Mouse (Mus musculus) heart, adult 8-10 months (tissue): Measurements from ENCODE around the gene Dbh. TPM values are rescaled to one million over a fixed set of nuclear protein-coding genes. Genes with fewer than 3 reads are reported as not detected.
A peak's percentile ranks its signal among the peaks of the same experiment; 100 is the strongest.

Experiments used
- DNase-seq: peaks from one replicate; pipeline ENCODE4 v3.0.0; 2022; ENCODE audit warnings: low spot score
- total RNA-seq, 4 experiments: library from RNA; stranded (reverse); gene quantifications; 2 replicates each; pipeline ENCODE4 v1.2.4; 2022

The Dbh gene
- total RNA-seq = 1 to 10 TPM; 1.5 to 3.4 (median 1.8) TPM

DNA sequence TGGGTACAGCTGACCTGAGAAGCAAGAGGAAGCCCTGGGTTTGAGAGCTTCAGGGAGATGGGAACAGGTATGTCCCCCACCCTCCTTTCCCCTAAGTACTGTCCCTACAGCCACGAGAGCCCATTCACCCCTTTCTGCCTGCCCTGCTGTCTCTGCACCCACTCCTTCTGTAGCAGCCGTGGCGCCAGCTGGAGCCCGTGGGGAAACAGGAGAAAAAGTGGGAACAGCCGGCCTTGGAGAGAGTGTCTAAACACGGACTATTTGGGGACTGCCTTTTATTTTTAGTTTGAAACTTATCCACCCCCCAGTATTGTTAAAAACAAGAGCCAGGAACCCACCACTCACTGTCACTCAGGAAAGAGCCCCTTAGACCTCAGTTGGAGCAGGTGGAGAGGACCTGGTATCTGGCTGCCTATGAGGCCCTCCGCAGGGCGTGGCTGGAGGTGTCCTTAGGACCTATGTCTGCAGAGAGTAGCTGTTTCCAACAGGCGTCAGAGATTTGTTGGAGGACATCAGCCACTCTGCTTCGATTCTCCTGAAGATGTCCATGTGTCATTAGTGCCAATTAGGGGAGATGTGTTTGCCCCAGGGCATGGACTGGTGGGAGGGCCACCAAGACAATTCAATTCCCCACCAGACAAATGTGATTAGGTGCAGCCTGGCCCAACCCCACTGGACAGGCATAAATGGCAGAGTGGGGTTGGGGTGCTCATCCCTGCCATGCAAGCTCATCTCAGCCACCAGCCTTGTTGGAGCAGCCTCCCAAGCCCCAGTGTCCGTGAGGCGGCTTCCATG lies at the start of gene Dbh:
Gene Dbh (plus strand): TSS at position 438 of the 795 bp plus-strand sequence.
- DNase-seq = no peak

GRCm38 (mm10) chr2:27118452-27118851 lies 46.6 kb upstream of the Dbh start:
- DNase-seq = no peak

DNA sequence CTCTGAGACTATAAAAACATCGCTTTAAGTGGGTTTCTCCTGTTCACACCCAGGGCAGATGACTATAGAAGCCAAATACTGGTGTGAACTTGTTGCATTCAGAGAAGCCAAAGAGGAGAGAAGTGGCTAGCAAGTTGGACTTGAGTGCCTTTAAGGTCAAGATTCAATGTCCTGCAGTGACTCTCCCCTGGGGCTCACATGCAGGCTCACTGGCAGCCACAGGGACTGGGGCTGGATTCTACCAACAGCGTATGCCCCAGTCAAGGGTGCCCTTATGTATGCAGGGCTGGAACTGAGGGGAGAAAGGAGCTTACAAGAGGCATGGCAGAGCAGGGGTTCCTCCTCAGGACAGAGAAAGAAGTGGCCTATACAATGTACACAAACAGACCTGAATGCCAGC lies 45.3 kb upstream of the Dbh start:
- DNase-seq = no peak

DNA sequence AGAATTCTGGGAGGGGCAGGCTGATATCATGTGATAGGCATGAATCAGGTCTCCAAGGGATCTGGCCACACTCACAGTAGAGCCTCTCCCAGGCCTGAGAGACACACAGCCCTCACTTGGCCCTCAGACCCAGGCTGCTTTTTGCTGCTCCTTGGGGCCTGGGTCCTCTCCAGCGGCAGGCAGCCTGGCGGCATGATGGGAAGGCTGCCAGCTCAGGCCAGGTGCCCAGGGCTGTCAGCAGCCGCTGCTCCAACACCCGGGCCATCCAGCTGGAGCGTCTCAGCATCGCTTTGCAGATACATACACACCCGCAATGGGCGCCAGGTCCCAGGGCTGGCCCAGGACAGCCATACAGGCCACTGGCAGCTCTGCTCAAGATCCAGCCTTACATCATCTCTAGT lies 44.8 kb upstream of the Dbh start:
- DNase-seq = peak; percentile 62

GRCm38 (mm10) chr2:27121626-27122355 lies 43.2 kb upstream of the Dbh start:
- DNase-seq = no peak

DNA sequence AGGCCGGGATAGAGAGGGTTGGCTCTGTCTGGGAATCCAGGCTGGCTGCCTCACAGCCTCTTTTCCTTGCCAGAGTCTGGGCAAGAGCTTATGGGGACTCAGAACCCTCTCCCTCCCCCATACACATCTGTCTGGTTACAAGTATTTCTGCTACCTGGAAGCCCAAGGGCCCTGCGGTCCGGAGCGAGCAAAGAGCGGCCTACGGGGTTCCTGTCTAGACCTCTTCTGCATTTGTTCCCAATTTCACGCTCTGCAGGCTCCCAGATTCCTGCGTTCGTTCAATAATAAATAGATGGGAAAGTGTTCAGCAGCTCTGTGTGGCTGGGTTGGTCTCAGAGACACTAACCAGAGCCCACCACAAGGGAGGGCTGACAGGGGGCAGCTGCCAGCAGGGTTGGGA lies 42.5 kb upstream of the Dbh start:
- no peak for DNase-seq

GRCm38 (mm10) chr2:27123121-27123520 lies 41.9 kb upstream of the Dbh start:
- no peak for DNase-seq

GRCm38 (mm10) chr2:27125979-27126378 lies 39.1 kb upstream of the Dbh start:
- peak; percentile 24 for DNase-seq

DNA sequence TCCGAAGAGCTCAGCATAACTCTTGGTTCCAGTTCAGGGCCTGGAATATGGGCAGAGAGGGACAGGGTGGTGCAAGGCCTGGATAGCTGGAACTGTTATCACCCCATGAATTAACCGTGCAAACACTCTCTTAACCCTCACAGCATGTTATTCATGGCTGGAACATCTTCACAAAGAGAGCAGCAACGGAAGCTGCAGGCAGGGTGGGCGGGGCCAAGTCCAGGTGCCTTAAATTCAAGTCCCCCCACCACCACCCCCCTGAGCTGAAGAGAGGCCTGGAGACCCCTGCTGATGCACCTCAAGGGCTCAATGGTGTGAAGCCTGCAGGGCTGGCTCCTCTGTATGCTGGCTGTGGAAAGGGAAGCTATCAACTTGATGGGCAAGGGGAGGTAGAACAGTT lies 38.5 kb upstream of the Dbh start:
- no peak for DNase-seq

DNA sequence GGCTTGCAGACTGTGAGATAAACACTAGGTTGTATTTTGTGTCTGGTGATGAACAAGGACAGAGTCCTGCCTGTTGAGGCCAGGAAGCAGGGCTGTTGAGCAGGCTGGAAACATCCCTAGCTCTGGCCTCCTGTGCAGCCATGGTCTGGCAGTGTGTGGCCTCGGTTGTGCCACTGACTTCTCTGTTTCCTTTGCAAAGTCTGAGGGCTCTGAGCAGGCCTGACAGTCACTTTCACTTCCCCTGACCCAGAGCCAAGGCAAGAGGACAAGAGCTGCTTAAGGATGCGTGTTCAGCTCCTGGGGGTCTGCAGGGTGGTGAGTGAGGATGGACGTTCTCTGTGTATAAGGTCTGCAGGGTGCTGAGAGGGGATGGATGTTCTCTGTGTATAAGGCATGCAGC lies 36.0 kb upstream of the Dbh start:
- DNase-seq = no peak

GRCm38 (mm10) chr2:27135935-27136334 lies 29.1 kb upstream of the Dbh start:
- DNase-seq = no peak

DNA sequence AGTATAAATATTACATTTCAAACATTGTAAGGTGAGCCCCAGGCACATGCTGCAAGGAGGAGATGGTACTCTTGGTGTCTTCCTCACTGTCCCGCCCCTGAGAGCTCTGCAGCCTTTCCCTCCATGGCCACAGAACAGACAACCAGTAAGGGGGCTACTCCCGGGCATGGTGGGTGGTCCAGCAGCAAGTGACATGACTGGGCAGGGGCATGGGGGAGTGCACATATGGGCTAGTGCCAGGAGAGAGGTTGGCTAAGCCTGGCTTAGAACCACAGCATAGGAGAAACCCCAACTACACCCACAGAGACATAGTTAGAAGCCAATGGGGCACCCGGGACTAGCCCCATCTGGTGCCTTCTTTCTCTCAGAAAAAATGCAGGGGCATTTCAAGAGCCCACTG lies 28.7 kb upstream of the Dbh start:
- DNase-seq = no peak

- DNase-seq = no peak
These were observed 28.2 kb upstream of the Dbh start for GRCm38 (mm10) chr2:27136789-27137188.

- no peak for DNase-seq
These were observed 26.7 kb upstream of the Dbh start for GRCm38 (mm10) chr2:27138356-27138755.

DNA sequence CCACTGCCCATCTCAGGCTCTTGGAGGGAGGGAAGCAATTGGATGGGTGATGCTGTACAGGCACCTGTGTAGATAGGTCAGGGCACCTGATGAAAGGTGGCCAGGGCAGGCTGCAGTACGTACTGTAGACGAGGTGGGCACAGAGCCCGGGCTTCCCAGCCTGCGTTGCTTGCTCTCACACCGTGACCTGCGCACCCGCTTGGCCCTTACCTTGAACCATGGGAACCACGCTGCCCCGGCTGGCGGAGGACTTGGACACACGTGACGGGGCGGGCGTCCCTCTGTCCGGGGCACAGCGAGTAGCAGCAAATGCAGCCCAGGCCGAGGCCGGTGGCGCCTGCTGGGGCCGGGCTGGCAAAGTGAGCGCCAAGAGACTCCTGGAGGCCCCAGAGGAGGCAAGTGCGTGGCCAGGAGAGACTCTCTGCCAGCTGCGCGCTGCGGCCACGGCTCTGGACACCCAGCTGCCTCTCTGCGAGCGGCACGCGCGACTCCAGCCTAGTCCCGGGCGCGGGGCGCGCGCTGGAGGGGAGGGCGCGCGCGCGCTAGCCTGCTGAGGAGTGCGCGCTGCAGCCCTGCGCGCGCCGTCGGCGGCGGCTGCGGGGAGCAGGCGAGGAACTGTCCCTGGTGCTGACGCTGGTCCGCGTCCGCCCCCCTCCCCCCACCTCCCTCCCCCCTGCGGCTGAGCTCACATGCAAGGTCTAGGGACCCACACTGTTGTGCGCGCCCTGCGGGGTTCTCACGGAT lies 22.9 kb upstream of the Dbh start, which contains the start of gene Fam163b:
Gene Fam163b (minus strand): TSS at position 542 of the 744 bp plus-strand sequence.
- DNase-seq = no peak

DNA sequence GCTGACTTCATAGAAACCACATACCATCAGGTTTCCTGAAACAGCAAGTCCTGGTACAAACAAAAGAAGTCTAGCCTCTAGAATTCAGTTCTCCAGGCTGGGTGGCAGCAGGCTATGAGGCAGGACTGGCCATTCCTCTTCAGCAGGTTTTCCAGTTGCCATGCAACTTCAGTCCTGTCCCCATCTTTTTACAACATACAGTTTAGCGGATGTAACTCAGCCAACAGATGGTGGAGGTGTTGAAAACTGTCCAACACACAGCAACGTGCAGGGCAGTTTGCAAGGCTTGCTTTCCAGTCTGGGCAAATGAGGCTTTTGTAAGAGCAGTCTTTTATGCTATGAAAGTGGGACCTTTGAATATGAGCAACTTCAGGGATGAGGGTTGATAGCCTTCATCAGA lies 20.1 kb upstream of the Dbh start:
- DNase-seq = no peak

- no peak for DNase-seq
These were observed 18.2 kb upstream of the Dbh start for GRCm38 (mm10) chr2:27146840-27147239.

DNA sequence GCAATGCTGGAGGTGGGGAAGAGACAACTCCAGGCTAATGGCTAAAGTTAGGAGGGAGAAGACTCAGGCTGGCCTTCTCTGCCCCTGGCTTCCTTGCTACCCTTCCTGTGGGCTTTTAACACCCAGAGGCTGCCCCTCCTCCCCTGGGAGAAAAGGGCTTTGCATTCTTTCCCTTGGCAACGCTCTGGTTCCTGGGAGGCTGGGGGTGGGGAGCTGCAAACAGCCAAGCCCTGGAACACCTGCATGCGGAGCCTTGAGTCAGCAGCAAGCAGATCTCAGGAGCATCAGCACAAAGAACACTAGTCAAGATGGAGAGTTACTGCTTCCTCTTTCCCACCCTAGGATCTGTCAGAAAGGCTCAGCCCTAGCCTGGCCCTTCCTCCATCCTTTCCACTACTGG lies 15.6 kb upstream of the Dbh start:
- no peak for DNase-seq

GRCm38 (mm10) chr2:27154466-27155185 lies 10.4 kb upstream of the Dbh start:
- no peak for DNase-seq

DNA sequence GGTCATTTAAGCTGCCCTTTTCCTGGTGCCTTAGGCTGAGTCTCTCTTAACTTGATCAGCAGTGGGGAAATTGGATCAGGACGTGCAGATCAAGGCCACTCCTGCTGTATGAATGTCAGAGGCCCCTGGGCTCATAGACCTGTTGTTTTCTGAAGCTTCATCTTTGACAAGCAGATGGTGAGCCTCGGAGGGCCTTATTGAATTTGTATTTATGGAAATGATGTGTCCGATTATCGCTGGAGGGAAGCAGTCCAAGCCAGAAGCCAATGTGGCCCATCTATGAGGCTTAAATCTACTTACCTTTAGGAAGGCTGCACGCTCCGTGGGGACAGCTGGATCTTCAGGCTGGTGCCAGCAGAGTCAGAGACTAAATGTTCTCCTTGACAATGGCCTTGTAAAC lies 8.4 kb upstream of the Dbh start:
- DNase-seq = no peak

- DNase-seq = no peak
These were observed 3.5 kb upstream of the Dbh start for GRCm38 (mm10) chr2:27161526-27161925.

GRCm38 (mm10) chr2:27162656-27163055 lies 2.4 kb upstream of the Dbh start:
- no peak for DNase-seq
